Mouse (Mus musculus) skeletal muscle tissue, adult 2 months (tissue): ENCODE results near the gene Mphosph6.

ENCODE experiments used
- DNase-seq: peaks from one replicate; pipeline ENCODE4 v3.0.0-alpha.2; 2012; ENCODE audit warnings: low read depth, low spot score

Mphosph6 gene

GRCm38 (mm10) chr8:117801443-117802298 is at the start of gene Mphosph6:
Mphosph6 (minus strand) TSS chr8:117801943.
- peak; percentile 99 for DNase-seq

GRCm38 (mm10) chr8:117850420-117850819 is 48.7 kb upstream of the Mphosph6 start:
- DNase-seq = no peak

DNA sequence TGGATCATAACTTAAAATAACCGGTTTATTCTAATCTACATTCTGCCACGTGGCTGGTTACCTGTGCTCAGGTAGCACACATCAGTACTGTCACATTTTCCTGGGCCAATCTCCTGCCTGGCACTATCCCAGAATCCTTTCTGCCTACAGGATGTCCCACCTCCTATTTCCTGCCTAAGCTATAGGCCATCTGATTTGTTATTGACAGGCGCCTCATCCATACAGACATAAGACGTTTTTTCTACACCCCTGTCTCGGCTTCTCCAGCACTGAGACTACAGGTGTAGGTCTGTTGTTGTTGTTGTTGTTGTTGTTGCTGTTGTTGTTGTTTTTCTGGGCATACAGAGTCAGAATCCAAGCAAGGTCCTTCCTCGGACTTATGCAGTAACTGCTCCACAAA is 46.1 kb upstream of the Mphosph6 start:
- no peak for DNase-seq

DNA sequence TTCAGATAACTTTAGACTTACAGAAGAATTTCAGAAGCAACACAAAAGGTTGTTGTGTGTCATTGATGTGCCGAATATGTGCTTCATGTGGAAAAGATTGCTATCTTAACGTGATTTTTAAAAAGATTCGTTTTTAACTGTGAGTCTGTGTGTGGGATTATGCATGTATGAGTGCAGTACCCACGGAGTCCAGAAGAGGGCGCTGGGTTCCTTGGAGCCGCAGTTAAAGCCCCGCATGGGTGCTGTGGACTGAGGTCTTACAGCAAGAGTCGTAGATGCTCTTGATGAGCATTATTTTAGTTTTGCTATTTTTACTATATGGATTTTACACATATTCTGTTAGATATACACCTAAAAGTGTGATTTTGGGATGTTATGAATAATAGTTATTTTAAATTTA is 42.0 kb upstream of the Mphosph6 start:
- DNase-seq = no peak

GRCm38 (mm10) chr8:117813524-117813923 is 11.8 kb upstream of the Mphosph6 start:
- DNase-seq = no peak

- no peak for DNase-seq
Observed at GRCm38 (mm10) chr8:117810676-117811075, 8.9 kb upstream of the Mphosph6 start.

DNA sequence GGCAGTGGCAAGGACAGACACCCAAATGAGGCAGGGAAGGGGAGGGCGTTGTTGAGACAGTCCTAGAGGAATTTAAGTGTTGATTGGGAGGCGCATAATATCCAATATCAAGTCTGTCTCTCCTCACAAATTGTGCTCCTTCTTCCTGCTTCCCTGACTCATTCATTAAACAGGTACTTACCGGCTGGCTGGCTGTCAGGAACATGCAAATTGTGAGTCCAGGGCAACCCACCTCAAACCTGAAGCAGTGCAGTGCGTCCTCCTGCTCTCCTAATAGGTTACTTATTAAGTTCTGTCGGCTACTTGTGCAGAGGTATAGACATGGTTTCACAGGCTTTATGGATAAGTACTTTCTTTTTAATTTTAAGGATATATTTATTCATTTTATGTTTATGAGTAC is 3.7 kb upstream of the Mphosph6 start:
- DNase-seq = no peak

DNA sequence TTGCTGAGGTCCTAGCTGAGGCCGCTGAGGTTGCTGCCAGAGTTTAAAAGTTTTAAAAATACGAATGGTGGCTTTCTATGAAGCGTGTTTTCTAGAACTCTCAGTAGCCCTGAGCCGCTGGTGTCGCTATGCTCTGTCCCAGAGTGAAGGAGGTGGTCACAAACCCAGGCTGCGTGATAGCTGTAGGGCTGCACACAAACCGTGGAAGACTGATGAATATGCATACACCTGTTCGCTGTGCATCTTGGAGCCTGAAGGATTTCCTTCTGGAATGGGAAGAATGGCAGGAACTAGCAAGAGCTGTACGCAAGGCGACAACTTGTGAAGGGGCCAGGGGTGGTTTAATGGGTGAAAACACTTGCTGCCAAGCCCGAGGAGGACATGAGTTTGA is 551 bp upstream of the Mphosph6 start:
- no peak for DNase-seq

DNA sequence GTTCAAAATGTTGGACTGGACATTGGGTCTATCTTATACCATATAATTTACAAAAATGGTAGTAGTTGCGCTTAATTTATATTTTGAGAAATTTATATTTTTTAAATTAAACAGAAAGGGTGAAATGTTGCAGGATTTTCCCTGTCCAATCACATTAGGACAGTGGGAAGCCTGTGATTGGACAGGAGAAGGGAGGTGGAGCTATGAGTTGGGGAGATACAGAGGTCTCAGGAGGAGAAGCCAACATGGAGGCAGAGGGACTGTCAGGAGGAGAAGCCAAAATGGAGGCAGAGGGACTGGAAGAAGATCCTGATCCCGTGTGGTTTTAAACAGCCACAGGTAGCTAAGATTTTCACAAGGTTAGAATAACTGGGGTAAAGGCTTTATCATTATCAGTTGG is 3.7 kb downstream of the Mphosph6 start:
- DNase-seq = no peak

DNA sequence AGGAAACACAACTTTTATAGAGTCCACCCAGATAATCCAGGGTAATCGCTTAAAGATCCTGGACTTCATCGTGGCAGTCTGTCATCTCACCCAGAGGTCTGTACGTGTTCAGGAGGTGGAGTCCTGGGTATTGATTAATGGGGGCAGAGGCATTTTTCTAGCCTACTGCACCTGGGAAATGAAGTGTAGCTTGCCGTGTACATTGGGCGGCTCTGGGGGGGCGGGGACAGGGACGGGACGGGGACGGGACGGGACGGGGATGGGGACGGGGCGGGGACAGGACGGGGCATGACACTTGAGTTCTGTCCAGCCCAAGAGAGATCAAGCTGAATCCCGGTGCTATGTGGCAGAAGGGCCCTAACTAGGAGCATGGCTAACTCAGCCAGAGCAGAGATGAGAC is 5.3 kb downstream of the Mphosph6 start:
- DNase-seq = no peak

DNA sequence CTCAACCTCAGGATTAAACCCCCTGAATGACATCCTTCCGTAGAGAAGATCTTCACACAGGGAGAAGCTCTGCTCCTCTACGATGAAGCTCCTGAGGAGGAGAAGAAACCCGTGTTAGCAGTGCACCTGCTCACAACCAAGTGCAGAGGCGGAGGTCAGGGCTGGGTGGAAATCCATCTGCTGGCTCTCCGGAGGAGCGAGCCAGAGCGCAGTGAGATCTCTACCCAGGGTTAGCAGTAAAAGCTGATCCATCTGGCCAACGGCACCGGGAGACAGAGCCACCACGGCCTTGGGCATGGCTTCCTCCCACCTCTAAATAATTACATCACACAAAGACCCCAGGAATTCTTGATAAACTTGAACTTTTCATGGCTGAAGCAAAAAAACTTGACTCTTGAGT is 7.2 kb downstream of the Mphosph6 start:
- DNase-seq = no peak

DNA sequence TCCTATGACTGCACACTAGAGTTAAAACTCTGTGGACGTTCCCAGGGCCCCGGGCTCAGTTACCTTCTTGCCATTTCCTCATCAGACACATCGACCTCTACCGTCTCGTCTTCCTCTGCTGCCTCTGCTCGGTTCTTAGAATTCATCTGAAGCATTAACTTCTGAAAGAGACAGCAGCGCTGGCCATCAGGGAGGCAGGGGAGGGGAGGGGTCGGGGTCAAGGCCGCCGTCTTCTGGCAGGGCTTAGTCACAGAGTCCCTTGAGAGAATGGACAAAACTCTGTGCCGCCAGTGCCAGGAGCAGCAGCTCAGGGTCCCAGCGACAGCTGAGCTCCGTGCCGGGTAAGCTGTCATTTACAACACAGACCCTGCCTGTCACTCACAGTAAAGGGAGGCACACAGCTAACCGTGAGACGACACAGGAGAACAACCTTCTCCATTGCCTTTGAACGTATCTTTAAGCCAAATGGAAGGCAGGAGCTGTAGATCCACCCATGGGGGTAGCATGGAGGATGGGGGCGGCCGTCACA is 9.1 kb downstream of the Mphosph6 start:
- no peak for DNase-seq

GRCm38 (mm10) chr8:117786428-117786827 is 15.3 kb downstream of the Mphosph6 start:
- no peak for DNase-seq

GRCm38 (mm10) chr8:117783021-117783420 is 18.7 kb downstream of the Mphosph6 start:
- no peak for DNase-seq

DNA sequence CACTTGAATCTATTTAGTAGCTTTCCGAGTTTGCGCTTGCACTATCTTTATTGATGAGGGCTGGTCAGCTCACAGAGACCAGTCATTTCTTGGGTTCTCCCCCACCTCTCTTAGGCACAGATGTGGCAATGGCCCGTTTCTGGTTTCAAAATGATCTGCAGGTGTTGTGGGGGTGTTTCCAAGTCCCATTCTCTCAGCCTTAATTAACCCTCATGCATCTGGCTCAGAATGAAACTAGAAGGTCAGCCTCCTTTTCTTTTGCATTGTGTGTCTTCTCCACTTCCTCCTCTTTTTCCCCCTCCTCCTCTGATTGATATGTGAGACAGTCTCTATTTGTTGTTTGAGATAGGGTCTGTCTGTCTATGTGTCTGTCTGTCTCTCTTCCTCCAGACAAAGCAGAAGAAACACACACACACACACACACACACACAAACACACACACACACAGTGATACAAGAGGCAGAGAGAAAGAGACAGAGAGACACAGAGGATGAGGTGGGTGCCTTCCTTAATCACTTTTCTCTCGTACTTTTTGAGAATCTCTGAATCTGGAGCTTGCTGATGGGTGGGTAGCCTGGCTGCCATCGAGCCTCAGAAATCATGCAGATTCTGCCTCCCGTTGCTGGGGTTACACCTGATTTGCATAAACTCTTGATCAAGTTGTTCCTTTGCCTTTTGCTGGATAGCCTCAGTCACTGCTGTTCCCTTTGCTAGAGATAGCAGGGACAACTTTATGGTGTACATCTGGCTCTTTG is 20.2 kb downstream of the Mphosph6 start:
- DNase-seq = no peak

- no peak for DNase-seq
Observed at GRCm38 (mm10) chr8:117779344-117779743, 22.4 kb downstream of the Mphosph6 start.

GRCm38 (mm10) chr8:117778531-117779322 is 23.0 kb downstream of the Mphosph6 start:
- DNase-seq = no peak

DNA sequence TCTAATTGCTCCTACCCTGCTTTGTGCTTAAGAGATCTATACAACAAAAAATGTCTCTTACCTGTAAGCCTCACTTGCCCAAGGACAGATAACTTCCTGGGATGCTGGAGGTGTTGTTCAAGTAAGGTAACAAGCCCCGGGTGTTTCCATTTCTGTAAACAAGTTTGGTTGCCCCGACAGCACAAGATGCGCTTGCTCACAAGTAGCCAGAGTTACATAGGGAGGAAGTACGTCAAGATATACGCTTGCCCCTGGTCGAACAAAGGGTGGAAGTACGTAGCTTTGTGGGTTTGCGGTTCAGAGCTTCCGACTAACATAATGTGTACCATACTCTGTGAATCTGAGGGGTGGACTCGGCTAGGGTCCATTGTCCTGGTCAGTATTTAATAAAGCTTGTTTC is 25.7 kb downstream of the Mphosph6 start:
- DNase-seq = no peak

DNA sequence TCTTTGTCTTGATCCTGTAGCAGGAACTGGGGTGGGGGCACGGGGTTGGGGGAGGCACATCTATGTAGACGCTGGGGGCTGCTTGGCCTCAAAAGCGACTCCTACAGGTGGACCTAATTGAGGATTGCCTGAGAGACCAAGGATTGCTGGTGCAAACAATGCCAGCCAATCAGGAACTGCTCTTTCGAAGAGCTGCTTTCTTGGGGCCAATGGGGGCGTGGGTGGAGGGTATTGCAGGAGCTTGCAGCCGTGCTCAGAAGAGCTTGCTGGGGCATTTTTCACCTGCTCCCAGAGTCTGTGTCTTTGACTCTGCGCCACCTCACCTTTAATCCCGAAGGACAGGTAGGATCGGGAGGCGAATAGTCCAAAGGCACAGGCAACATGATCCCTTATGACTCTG is 26.1 kb downstream of the Mphosph6 start:
- DNase-seq = no peak

GRCm38 (mm10) chr8:117772597-117772996 is 29.1 kb downstream of the Mphosph6 start:
- no peak for DNase-seq

DNA sequence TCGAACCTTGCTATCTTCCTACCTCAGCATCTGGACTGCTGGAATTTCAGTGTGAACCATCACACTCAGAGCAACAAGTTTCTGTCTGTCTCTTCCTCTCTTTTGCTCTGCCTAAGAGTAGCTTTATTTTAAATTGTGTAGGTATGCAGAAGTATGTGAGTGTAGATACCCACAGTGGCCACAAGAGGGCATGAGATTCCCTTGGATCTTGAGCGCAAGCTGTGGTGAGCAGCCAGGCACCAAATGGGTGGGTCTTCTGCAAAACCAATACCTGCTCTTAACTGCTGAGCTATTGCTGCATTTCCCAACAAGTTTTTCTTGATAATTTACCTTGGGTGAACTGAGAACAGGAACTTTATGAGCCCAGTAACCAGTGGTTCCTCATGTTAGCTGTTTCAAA is 29.6 kb downstream of the Mphosph6 start:
- DNase-seq = no peak
